Mouse (Mus musculus) CD4-positive helper T cell, adult 2 months (primary cell): ENCODE results near the gene Tnni2.

ENCODE experiments used
- DNase-seq: peaks from one replicate; pipeline ENCODE4 v3.0.0-alpha.2; 2012; ENCODE audit warnings: low read depth, missing footprints, low spot score

Gene Tnni2

DNA sequence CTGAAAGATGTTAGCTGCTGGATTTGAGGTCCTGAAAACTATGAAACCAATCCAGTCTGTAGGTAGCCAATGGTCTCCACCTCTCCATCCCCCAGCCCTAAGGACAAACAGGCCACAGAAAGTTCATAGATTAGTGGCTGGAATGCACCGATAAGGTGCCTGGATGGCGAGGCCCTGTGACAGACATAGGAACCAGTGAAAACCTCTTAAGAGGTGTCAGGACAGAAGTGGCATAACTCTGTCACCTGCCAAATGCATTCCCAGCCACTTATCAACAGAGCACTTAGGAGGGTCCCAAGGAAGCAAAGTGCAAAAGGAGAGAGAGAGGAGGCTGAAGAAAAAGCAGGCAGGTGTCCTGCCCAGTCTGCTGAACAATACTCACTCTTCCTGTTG lies 17.7 kb downstream of the Tnni2 start:
- no peak for DNase-seq

DNA sequence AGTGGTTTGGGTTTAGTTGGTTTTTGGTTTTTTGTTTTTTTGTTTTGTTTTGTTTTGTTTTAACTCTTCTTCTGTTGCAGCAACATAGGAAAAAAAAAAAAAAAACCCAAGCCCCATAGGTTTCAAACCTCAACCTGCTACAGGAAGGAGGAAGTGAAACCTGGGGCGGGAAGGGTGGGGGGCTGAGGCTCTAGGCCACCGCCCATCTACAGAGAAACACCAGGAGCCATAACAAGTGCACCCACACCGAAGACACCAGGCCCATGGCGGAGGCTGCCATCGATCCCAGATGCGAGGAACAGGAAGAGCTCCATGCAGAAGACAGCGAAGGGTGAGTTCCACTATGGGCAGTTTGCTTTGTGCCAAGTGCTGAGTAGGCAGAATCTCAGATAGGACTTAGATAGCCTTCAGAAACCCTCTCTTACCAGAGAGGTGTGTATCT lies 19.0 kb downstream of the Tnni2 start, which contains the start of gene Lsp1:
TSS of gene Lsp1 (plus strand) at position 174 of the 442 bp plus-strand sequence.
- DNase-seq: peak; percentile 82

DNA sequence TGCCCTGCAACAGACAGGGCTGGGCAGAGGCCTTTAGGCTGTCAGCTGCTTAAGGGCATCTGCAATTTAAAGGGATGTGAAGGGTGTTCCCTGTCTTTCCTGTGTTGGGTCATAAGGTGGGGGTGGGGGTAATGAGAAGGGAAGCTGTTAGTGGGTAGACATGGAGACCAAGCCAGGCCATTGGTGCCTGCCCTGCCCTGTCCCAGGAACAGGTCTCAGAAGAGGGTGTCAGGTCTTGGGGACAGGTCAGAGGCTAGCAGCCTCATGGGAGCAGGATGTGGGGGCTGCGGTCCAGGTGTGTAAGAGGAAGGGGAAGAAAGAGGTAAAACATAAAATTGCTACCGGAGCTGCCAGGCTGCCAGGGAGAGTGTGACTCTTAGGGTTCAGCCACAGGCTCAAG lies 19.8 kb downstream of the Tnni2 start:
- peak; percentile 56 for DNase-seq

DNA sequence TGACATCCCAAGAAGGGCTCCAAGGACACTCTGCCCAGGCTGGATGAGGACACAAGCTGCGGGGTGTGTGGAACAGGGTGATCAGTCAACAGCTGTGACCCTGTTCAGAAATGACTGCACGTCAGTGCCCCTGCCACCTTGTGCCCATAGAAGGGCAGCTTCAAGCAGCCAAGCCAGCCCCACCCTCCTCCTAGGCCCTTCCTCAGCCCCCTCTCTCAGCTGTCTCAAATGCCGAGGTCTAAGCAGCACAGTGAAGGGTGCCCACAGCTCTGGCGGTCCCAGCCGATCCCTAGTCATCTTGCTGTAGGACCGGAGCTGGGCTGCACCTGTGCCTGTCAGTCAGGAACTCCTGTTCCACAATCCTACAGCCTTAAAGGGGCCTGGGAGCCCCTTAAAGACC lies 20.6 kb downstream of the Tnni2 start:
- DNase-seq: no peak

DNA sequence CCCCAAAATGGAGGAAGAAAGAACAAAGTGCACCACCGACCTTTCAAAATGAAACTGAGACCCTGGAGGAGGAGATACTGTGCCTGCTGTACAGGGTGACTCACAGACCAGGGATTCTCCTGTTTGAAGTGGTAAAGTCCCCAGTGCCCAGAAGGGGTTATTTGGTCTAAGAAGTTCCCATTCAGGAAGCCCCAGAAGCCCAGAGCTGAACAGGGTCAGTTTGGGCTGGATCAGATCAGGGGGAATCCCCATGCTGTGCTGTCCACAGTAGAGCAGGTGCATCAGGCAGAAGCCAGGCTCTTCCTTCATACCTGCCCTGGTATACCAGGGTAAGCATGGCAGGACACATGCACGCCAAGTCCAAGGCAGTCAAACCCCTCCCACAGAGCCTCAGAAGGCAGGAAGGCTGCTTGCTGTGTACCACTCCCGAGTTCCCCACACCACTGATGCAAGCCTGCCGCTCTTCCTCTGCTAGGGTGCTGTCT lies 21.0 kb downstream of the Tnni2 start:
- peak; percentile 43 for DNase-seq

DNA sequence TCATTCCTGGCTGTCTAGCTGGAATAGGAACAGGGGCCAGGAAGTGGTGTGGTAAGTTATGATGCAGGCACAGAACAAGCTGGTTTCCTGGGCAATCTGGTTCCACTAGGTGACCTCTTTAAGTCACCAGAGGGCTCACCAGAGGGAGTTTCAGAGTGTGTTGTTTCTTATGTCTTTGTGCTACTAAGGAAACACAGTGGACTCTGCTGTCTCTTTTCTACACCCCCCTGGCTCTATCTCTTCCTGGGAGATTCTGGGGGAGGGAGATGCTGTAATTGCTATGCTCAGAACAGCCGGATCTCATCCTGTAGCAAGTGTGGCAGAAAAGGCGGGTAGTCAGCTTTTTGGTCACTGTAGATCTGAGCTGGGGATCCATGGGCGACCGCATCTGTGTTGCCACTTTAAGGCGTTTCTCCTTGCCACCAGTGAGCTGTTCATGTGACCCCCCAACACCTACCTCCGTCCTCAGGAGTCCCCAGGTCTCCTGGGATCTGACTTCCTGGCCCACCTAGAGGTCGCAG lies 28.6 kb downstream of the Tnni2 start:
- no peak for DNase-seq

DNA sequence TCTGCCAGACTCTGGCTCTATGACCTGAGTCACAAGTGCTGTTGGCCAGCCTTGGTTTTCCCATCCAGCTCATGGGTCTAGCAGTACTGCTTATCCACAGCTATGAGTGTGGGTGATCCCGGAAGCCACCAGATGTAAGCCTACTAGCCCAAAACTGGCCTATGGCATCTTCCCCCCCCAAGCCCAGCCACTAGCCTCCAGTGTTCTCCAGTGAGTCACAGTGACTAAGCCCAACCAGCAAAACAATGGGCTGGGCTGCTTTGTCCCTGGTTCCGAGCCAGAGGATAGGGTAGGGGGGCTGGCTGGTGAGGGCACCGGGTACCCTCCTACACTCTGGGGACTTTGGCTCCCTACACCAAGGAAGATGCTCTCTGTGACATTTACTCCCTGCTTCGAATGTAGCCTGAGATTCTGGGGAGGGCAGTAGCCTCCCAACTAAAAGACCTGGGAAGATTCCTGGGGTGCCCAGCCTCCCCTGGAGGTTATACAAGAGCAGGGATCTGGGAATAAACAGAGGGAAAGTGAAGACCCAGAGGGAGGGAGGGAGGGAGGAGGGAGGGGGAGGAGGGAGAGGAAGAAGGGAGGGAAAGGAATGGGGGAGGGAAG lies 29.3 kb downstream of the Tnni2 start:
- DNase-seq: no peak

DNA sequence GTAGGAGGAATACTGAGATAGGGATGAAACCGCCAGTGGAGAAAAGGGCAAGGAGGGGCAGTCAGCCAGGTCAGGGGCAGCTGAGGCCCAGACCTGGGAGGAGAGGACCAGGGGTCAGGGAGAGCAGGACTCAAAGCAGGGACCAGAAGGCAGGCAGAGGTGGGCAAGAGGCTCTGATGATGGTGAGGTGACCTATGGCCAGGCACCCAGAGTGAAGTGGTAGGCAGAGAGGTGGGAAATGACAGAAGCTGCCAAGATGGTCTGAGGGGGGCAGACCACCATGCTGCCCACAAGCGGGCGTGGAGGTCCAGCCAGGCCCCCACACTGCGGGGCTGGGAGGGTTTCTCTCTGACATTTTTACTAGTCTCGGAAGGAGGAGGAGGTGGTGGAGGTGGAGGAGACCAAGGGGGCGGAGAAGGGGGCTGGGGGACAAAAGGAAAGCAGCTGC lies 29.8 kb downstream of the Tnni2 start:
- no peak for DNase-seq

DNA sequence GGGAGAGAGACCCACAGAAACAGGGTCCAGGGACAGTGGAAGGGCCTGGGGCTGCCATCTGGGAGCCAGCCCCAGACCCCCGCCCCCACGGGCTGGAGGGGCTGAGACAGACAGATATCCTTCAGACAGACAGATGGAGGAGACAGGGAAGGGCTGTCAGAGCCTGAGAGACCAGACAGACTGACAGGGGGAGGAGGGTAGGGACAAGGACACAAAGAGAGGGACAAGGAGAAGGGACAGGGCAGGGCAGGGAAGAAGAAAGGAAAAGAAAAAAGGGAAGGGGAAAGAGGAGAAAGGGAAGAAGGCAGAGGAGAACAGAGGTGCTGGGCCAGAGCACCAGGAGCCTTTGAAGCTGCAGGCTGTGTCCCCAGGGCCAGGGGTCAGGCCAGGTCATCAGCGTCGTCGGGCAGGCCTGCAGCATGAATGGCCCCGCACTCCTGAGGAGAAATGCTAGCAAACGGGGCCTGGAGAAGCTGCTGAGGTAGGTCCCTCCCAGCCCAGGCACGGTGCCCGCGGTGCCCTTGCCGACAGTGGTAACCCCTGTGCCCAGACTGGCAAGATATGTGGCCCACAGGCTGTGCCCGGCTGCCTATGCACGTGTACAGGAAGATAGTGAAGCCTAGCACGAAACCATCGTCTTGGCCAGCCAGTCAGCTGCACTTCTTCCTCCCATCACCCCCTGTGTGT lies 30.4 kb downstream of the Tnni2 start:
- no peak for DNase-seq

DNA sequence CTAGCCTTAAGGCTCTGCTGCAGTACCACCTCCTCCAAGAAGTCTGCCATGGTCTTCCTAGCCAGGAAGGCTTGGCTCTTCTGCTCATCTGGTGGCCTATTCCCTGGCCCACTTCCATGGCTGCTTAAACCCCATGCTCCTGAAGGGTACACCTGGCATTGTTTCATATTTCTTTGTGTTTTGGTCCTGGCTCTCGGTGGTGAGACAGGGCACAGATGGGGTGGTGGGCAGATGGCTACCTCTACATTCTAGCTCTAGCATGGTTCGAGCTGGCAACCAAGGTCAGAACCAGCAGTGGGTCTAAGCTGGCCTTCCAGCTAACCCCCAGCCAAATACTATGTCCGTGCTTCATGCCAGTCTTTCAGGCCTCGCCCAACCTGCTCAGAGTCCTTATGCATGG lies 31.3 kb downstream of the Tnni2 start:
- DNase-seq: no peak

DNA sequence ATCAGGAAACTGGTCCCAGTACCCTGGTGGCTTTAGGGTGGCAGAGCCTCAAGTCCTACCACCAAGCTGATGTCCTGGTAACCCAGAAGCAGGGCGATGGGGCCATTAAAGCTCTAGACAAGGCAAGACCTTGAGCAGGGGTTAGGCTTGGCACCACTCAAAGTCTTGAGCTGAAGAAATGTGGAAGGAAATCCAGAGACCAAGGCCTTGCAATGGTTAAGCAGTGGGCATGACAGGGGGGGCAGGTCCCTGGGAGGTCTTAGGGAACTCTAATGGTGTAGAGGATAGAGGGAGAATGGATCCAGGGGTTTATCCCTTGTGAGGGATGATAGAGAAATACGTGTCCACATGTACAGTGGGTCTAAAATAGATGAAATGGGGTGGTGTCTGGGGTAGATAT lies 31.9 kb downstream of the Tnni2 start:
- no peak for DNase-seq

DNA sequence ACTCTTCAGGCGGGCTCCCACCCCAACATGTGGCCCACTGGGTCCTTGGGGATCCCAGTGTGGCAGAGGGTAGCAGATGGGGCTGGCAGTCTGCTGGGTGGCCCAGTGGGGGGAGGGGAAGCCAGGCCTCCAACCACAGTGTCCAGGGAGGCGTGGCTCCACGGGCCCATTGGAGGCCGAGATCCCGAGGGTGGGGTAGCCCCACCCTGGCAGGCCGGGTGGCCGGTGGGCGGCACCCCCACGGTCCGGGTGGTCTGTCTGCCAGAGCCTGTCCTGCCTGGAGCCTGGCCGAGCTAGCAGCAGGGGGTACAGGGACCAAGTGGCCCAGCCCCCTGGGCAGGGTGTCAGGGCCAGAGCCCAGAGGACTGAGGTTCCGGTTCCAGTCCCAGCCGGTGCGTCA lies 33.2 kb downstream of the Tnni2 start:
- DNase-seq: no peak

DNA sequence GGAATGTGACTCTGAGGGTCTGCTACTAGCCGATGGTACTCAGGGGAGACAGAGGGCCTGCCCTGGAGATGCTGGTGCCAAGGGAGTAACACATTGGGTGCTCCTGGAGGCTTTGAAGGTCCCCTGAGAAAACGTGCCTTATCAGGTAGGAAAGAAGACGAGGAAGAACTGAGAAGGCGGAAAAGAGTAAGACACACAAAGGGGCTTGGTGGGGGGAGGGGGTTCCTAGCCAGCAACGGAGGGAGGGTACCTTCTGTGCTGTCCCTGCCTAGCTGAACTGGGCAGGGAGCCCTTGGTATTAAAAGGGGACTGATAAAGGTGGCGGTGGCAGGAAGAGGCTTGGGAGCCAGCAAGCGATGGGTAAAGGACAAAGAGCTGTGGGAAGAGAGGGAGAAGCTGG lies 34.0 kb downstream of the Tnni2 start:
- DNase-seq: no peak

DNA sequence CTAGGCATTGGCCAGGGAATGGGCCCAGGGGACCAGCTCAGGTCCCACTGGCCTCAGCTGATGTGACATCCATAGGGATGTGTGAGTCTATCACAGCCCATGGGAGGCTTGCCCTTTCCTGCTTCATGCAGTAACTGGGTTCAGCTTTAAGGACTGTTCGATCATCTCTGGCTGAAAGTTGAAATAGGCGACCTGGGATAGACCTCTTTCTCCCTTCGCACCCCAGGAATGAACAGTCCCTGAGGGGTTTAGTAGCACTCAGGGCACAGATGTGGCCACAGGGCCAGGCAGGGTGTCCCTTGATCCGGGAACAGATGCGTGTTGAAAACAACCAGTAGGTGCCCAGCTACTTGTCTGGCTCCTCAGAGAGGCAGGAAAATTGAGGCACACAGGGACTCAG lies 34.7 kb downstream of the Tnni2 start:
- no peak for DNase-seq

DNA sequence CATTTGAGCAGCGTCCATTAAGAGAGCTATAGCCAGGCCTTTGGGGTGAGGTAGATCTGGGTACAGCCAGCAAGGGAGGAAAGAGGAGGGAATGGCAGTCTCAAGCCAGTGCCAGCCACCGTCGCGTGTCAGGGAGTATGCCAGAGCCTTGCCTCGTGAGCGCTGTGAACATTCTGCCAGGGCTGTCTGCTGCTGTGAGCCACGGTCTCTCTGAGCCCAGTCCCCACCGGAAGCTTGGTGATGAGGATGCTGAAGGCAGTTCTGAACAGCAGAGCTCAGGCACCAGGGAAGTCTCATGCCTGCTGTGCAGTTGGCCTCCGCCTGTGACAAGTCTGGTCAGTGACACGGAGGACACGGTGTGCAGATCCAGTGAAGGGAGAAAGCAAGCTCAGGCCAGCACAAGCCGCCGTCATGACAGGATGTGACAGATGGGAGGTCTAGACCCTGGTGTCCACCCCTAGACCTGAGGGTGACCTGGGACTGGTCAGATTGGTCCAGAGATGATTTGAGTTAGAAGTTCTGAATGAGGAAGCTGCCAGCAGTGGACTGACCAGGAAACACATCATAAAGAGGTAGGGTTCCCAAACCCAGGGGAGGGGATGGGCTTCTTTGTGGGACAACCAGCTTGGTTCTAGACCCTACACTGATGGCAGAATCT lies 35.3 kb downstream of the Tnni2 start:
- DNase-seq: no peak

DNA sequence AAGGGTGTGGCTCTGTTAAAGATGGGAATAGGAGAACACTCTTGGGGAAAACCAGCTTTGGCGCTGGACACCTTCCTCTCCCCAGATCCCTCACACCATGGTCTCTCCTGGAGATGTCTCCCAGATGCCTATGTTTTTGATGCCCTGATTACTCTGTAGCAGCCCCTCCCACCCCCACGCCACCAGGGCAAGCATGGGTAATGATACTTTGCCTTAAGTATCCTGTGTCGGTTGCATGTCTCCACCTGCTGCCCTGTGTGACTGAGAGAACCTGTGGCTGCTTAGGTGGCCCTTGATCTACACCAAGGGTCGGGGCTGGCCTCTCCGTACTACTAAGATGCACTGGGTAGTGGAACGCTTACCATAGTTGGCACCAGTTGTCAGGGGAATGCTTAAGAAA lies 36.4 kb downstream of the Tnni2 start:
- no peak for DNase-seq

DNA sequence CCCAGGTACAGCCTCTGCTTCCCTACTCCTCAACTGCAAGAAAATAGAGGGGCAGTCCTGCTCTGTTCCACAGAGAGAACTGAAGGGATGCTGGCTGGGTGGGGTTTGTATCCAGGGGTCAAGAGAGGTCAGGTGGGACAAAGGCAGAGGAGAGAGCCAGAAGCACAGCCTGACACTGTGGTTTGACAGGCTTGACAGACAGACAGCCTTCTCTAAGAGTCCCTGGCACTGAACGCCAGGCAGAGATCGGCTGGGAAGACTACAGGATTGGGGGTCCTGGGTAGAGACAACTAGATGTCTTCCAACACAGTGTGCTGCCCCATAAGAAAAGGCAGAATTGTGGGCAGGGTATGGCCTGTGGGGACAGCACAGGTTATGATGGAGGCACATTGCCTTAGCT lies 37.0 kb downstream of the Tnni2 start:
- no peak for DNase-seq

DNA sequence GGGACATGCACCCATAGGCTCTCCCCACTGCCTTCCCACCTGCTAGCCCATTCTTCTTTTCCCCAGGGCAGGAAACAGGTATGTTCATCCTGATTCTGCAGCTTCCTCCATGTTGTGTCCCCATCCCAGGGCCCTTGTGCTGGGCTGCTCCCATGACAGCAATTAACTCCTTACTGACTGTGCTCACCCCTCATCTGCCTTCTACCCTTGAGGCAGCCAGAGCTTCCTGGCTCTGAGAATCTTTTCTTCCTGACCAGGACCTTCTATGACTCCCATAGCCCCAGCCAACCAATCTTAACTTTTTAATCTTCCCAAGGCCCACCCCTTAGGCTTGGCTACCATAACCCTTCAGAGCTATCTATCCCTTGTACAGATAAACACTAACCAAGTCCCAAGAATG lies 37.7 kb downstream of the Tnni2 start:
- no peak for DNase-seq

DNA sequence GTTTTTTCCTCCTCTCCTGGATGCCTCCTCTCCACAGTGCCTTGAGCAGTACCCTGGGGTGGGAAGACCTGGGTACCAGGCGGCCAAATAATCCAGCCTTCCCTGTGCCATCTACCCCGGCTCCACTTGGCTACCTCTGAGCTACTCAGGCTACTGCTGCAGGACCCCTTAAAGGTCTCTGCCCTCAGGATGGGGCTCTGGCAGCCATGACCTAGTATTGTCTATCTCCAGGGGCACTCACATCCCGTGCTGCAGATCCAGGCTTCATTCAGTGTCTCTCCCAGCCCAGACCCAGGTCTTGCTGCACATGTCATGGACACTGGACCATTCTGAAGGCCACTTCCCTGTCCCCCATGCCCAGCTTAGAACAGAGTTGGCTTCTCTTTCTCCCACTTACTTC lies 38.3 kb downstream of the Tnni2 start:
- no peak for DNase-seq

DNA sequence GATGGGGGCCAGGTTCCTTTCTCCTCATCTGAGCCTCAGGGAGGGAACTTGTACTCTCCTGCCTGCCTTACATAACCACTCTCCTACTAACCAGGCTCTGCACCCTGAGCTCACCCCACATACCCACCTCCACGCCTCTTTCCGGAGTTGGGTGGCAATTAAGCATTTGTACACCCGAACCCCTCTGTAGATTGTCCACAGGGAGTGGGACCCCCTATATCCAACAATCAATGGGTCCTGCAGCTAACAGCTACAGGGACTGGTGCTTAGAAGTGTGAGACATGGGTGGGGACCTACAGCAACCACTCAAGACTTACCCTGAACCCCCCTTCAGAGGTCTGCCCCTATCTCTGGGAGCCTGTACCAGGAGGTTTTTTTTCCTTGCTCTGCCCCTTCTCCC lies 39.1 kb downstream of the Tnni2 start:
- DNase-seq: no peak

DNA sequence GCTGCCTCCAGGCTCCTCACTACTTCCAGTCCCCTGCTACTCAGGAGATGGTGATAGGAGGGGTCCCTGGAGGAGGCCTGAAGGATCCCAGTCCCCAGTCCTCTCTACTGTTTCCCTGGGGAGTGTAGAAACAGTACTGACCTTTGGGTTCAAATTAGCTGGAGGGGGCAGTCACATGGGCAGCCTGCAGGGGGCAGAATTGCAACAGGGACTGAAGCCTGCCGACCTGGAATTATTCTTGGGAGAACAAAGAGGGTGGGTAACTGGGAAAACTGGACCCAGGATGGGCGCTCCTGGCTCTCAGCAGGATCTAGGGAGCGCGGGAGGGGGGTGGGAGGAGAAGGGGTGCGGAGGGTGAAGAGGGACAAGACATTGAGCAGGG lies 39.6 kb downstream of the Tnni2 start:
- no peak for DNase-seq

DNA sequence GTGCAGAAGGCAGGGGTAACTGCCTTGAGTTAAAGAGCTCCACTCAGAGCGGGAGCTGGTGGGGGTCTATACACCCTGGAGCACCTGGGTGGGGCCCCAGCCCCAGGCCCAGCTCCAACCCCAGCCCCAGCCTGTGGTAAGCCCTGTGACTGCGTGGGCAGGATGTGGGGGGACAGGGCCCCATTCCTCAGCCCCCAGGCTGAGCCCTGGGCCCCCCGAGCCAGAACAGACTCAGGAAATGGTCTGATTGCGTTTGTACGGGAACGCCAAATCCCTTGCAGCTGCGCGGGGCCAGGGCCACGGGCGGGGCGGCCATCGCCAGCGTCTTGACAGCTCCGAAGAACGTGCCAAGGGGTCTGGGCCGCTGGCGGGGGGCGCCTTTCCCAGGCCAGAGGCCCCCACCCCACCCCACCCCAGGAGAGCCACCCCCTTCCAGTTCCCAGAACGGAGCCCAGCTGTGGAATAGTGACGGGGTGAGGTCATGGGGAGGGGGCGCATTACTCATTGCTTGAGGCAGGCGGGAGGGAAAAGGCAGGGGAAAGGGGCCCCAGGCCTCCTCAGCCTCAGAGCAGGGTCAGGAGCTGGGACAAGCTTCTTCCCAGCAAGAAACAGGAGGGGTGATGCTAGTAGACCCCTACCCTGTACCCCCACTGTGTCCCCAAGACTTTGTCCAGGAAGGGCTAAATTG lies 40.1 kb downstream of the Tnni2 start:
- peak; percentile 20 for DNase-seq
